Mouse (Mus musculus): ENCODE measurements around the gene Cbfa2t2.

Gene Cbfa2t2

DNA sequence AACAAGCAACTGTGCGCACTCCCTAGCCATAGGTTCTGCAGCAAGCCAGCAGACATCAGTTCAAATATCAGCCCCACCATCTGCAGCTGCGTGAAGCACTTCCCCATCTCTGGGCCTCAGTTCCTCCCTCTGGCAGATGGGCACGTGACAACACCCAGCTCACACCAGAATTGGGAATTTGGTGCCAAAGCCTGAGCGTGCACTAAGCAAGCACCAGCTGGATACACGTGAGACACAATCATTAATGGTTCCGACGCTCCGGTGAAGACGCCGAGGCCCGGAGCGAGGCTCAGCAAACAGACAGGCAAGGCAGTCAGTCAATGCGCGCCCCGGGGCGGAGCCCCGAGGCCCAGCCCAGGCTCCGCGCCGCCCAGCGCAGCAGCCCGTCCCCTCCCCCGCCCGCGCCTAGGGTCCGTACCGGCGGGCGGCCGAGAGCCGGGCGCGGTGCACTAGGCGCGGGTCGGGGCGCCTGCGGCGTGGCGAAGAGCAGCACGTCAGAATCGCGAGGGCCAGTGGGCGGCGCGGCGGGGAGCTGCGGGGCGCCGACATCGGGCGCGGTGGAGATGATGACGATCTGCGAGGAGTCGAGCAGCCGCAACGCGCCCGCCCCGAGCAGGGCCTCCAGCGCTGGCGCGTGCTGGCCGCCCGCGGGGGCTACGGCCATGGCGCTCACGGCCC, 132.9 kb downstream of the Cbfa2t2 start:
- no peak for DNase-seq (ENCODE audit: low read depth)

DNA sequence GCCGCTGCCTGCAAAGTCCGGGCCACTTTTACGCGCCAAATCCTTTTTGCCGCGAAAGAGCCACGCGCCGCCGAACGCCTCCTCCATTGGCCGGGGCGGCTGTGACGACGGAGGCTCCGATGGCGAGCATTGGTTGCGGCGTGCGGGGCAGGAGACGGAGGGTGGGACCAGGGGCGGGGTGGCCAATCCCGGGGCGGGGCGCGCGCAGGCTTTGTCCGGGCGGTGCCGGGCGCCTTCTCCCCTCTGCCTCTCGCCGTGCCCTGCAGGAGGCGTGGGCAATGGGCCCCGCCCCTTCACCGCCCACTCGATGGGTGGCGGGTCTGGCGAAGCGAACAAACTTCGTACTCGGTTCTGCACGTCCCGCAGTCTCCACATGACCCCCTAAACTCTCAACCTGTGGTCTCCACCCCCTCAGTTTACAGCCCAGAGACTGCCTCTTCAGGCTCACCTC, 133.6 kb downstream of the Cbfa2t2 start, which contains the start of gene E2f1:
Gene E2f1 (minus strand): TSS at position 57 of the 451 bp plus-strand sequence.
- DNase-seq (ENCODE audit: low read depth): peak; percentile 93

DNA sequence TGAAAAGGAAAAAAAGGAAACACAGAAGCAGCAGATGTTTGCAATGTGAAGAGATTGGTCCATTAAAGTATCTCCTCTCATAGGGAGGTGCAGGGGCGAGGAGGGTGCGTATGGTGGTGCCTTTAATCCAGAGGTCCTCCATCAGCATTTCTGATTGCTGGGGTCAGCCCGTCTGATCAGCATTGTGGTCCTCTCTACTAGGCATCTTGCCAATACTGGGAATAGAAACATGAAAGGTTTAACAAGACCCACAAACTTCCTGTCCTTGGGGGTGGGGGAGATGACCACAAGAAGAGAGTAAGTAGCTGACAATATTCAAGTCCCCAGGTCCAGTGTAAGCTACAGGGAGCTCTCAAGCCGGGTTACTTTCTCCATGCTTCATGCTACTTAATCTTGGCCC, 134.4 kb downstream of the Cbfa2t2 start:
- DNase-seq (ENCODE audit: low read depth): no peak

DNA sequence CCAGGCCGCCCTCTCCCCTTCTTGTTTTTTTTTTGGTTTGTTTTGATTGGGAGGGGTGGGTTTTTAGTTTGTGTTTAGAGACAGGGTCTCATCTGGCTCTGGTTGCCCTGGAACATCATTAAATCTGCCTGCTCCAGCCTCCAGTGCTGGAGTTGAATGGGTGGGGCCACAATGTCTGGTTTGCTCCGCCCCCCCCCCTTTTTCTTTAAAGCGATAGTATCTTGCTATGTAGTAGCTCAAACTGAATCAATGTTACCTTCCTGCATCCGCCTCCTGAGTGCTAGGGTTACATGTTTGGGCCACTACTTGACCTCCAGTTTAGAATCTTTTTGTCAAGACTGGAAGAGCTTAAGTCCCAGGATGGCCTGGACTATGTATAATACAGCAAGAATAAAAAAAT, 135.0 kb downstream of the Cbfa2t2 start:
- DNase-seq (ENCODE audit: low read depth): no peak

DNA sequence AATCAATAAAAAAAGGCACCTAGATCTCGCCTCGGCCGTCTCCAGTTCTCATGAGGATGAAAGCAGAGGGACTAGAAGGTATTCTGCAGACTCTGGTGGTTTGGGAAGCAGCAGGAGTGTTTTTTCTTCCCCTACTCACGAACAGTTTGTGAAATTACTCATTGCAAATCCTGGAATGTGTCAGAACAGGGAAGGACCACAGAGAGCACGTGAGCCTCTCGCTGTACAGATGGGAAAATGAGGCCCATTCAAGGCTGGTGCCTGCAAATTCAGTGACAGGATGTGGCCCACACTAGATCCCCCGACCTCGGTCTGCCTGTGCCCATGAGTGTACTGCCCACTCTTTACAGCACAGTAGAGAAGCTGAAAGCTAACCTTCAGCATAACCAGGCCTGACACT, 135.7 kb downstream of the Cbfa2t2 start:
- DNase-seq (ENCODE audit: low read depth): no peak

DNA sequence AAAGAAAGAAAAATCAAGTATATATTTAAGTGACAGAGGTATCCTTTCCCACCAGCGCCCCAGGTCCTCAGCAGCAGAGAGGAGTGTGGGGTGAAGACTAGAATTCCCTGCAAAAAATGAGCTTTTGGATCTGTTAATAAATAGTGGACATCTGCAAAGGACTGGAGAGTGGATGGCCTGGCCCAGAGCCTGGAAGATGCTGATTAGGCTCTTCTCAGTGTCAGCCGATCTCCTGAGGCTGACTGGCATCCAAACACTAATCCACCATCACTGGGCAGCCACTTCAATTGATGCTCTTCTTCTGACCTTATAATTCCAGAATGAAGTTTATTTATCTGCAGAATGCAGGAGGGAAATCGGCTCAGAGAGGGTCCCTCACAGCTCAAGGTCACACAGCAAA, 136.7 kb downstream of the Cbfa2t2 start:
- DNase-seq (ENCODE audit: low read depth): no peak

DNA sequence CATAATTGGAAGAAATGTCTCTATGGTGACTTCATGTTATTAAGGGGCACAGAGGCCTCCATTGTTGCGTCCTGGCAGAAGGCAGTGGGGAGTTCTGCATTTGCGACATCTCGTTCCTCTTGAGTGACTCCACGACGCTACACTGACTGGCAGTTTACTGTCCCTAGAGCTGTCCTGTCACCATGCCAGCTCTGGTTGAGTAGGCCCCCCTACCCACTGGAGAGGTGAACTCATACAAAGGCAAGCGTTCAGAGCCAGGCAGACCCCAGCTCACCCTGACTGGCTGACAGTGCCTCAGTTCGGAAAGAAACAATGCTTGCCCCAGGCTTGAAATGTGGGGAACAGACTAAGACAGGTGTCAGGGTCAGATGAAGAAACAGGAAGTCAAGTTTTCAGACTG, 138.0 kb downstream of the Cbfa2t2 start:
- no peak for DNase-seq (ENCODE audit: low read depth)

DNA sequence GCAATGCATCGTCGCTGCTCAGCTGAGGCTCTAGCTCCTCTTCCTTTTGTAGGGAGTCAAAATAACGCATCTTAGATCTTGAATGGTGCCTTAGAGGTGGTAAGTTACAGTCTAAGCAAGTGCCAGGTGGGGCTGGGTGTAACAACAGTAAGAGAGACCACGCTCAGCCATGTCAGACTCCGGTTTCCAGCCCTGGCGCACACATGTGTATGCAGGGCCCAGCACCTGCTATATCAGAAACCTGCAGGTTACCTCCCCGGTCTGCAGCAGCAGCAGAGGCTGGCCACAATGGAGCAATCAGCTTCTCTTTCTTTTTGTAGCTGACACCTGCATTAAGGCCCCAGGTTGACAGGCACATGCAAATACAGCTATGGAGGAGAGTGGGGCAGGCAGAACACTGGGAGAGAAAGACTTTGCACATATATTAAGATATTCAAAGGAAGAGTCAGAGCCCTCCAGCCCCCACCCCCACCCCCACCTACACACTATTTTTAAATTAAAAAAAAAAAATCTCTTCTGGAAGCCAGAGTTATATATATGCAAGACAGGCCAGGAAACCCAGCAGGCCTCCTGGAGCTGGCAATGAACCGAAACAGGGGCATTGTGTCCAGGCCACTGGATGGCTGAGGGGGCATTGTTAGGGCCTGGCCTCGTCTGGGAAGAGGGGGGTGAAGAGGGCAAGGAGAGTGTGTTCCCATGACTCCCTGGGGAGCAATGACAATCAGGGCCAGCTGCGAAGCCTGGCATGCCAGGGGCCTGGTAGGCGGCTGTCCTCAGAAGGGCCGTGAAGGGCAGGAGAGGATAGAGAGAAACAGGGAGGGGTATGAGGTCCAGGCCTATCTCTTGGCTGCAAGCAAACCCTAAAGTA, 140.8 kb downstream of the Cbfa2t2 start:
- no peak for DNase-seq (ENCODE audit: low read depth)

DNA sequence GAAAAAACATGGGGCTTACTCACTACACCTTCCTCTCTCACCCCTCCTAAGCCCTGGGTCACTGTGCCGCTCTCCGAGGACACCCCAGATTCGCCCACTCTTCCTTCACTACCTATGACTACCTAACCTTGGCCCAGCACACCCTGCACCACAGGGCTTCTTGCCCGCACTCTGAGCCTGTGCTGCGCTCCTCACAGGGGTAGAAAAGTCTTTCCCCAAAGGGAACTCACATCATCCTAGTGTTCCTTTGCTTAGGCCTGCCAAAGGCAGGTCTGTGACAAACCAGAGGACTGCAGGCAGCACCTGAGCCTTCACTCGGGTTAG, 141.4 kb downstream of the Cbfa2t2 start:
- no peak for DNase-seq (ENCODE audit: low read depth)

DNA sequence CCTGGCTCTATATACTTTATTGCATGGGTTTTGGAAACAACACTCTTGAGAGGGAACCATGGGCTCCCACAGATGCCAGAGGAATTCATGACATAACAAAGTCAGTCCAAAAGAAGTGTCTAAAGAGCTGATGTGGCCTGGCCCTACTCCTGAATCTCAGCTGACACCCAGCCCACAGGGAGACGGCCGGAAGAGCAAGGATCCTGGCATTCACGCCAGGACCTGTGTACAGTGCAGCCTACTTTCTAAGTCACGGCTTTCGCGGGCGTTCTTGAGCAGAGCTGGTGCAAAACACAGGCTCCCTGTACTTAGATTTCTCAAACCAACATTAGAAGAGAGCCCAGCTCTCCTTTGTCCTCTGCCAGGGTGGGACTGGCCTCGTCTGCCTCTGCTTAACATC, 144.3 kb downstream of the Cbfa2t2 start:
- no peak for DNase-seq (ENCODE audit: low read depth)

DNA sequence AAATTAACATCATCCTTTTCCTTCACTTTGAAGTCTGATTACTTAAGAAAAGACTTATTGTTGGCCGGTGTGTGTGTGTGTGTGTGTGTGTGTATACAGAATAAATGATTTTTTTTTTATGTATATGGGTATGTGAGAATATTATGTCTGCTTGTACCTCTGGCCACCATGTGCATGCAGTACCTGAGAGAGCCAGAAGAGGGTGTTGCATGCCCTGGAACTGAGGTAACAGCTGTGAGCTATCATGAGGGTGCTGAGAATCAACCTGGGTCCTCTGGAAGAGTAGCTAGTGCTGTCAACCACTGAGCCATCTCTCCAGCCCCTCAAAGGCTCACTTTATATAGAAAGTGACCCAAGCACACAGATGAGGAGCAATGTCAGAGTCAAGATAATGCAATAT, 145.1 kb downstream of the Cbfa2t2 start:
- no peak for DNase-seq (ENCODE audit: low read depth)

DNA sequence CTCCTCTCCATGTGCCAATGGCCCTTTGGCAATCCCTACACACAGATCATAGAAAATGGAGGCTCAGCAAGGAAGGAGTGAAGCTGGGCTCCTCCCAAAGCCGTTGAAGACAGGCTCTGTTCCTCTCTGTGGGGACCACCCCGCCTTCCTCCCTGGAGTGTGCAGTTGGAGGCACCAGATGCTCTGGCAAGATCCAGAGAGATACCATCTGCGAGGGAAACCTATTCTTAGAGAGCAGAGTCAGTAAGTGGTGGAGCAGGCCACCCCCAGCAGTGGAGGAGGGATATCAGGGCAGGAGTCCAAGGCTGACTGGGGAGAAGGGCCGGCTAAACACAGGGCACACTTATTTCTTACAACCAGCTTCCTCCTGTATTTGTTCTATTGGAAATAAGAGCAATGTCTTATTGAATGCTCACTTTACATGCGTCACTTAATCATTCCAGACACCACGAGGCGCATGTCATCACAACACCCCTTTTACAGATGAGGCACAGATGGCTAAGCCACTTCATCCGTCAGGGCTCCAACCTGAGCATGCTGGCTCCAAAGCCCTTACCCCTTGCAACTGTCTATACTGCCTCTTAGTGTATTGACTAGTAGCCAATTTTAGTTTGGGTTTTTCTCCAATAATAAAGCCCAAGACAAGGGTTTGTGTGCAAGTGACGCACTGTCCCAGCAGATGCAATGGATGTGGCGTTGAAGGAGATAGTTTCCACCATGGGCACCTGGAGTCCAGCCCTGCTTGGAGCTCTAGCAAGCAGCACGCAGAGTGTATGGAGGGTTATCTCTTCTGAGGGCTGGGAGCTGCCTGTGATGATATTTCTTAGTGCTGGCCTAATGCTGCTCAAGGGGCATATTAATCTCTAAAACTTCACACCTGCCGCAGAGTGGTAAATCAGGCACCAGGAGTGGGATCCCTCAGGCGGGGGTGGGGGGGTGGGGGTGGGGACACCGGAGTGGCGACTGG, 147.9 kb downstream of the Cbfa2t2 start:
- no peak for DNase-seq (ENCODE audit: low read depth)

DNA sequence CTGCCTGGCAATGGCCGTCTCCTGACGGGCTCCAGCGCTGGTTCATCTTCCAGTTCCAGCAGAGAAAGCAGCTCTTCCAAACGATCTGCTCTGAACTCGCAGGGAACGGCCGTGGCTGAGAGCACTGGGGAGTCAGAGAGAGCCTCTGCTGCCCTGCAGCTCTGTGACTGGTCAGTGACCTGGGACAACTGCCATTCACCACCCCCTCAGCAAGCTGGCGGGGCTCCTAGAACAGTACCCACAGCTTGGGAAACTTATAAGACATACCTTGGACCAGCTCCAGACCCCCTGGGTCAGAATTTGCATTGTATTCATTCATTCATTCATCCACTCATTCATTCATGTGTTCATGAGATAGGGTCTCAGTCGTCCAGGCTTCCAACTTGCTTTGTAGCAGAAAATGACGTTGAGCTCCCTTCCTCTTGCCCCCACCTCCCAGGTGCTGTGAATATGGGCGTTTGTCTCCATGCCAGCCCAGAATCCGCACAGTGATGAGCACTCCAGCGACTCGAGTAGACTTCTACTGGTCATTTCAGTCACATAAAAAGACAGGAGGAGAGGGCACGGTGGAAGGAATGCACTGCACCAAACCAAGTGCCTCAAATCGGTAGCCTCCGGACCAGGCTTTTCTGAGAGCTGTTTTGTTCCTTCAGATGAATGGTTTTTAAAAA, 148.8 kb downstream of the Cbfa2t2 start:
- DNase-seq (ENCODE audit: low read depth): no peak

DNA sequence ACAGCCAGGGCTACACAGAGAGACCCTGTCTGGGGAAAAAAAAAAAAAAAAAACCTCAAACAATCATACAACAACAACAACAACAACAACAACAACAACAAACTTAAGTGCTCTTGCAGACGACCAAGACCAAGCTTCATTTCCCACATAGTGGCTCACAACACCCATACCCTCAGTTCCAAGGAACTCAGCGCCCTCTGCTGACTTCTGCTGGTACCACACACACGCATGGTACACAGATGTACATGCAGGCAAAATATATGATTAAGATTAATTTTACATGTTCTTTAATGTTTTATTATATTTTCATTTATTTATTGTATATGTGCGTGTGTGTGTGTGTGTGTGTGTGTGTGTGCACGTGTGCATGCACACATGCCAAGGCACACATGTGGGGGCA, 150.1 kb downstream of the Cbfa2t2 start:
- no peak for DNase-seq (ENCODE audit: low read depth)

Measured in c-Kit-positive CD71-negative TER-119-negative erythroid progenitor cells, embryonic 14.5 days (primary cell).